Mouse (Mus musculus) small intestine, adult 2 months (tissue): ENCODE data around the gene Vmn1r34.

Source experiments
- CTCF ChIP-seq: fragments of 200-500 bp; IDR thresholded peaks from 2 replicates; pipeline ENCODE4 v1.5.1; 2012; ENCODE audit warnings: low read depth, mild to moderate bottlenecking, control low read depth, inconsistent platforms, low read length, moderate library complexity, mixed read lengths; ENCODE audit not compliant: insufficient replicate concordance, insufficient read length; ENCODE audit errors: extremely low read depth
- POLR2A ChIP-seq: fragments of 200-500 bp; IDR thresholded peaks from 2 replicates; pipeline ENCODE4 v1.6.1; 2012; ENCODE audit warnings: low read depth, mild to moderate bottlenecking, control low read depth, inconsistent platforms, low read length, moderate library complexity

- TF ChIP-seq POLR2A (no peak), CTCF (no peak)
Observed at GRCm38 (mm10) chr6:66595804-66596203, 47.9 kb downstream of the Vmn1r34 start.
